Mouse (Mus musculus): ENCODE results near the gene Pax5. TPM values are rescaled to one million over a fixed set of nuclear protein-coding genes. Genes with fewer than 3 reads are reported as not detected.

The Pax5 gene
- polyA plus RNA-seq, 1 experiment from 2014 or later: 0.99 TPM

Small RNA genes within 50 kb of the gene (microRNA-seq; reads per million reads assigned to microRNA genes)
- not detected for gene Mir5120

Other genes with a start within 250 kb of the Pax5 start
- gene Zcchc7, start 45.4 kb upstream of the Pax5 start, polyA plus RNA-seq (2015; fragmentation: Nextera tagmentation; extraction: Ambion mirVana): 27.2 and 36.1 TPM in 2 replicates

All from hindbrain, embryonic 16.5 days (tissue).